Mouse (Mus musculus) ES-Bruce4 (cell line): ENCODE results near the gene Atxn2. TPM values are rescaled to one million over a fixed set of nuclear protein-coding genes. Genes with fewer than 3 reads are reported as not detected.

Experiments used
- H3K27ac ChIP-seq: 2 replicates; pipeline ENCODE4 v1.5.1; 2012; ENCODE audit warnings: low read length, inconsistent platforms; ENCODE audit not compliant: insufficient read depth
- H3K27me3 ChIP-seq: 2 replicates; pipeline ENCODE4 v1.6.1; 2012; ENCODE audit warnings: mild to moderate bottlenecking, low read length, inconsistent platforms; ENCODE audit not compliant: control insufficient read depth, poor library complexity, insufficient read depth, severe bottlenecking
- H3K36me3 ChIP-seq: 2 replicates; pipeline ENCODE4 v1.6.1; 2012; ENCODE audit warnings: inconsistent platforms, mild to moderate bottlenecking, low read length, moderate library complexity; ENCODE audit not compliant: control insufficient read depth, poor library complexity, insufficient read depth, severe bottlenecking
- H3K4me1 ChIP-seq: one replicate; pipeline ENCODE4 v1.8.1; 2011; ENCODE audit warnings: low read length; ENCODE audit not compliant: control insufficient read depth, insufficient read depth
- H3K4me3 ChIP-seq: 2 replicates; pipeline ENCODE4 v1.5.1; 2011; ENCODE audit warnings: low read depth, mild to moderate bottlenecking, low read length
- H3K9ac ChIP-seq: 2 replicates; pipeline ENCODE4 v1.6.1; 2012; ENCODE audit warnings: low read depth, mild to moderate bottlenecking, inconsistent platforms; ENCODE audit not compliant: poor library complexity, severe bottlenecking
- H3K9me3 ChIP-seq: replicated peaks from 2 replicates; pipeline ENCODE4 v1.6.1; 2012; ENCODE audit warnings: mild to moderate bottlenecking, low read length, inconsistent platforms; ENCODE audit not compliant: control insufficient read depth, poor library complexity, insufficient read depth, severe bottlenecking
- CTCF ChIP-seq: IDR thresholded peaks from one replicate; pipeline ENCODE4 v1.8.1; 2011; ENCODE audit warnings: low read depth, low read length
- EP300 ChIP-seq: IDR thresholded peaks from 2 replicates; pipeline ENCODE4 v1.6.1; 2011; ENCODE audit warnings: low read depth, low read length; ENCODE audit not compliant: insufficient read depth
- POLR2A ChIP-seq: IDR thresholded peaks from one replicate; pipeline ENCODE4 v1.8.1; 2011; ENCODE audit warnings: low read length; ENCODE audit not compliant: insufficient read depth
- polyA plus RNA-seq: library from polyadenylated mRNA; stranded (reverse); fragments of >200 nt; gene quantifications from 2 replicates; pipeline ENCODE4 v1.2.4, GENCODE M21; 2011; ENCODE audit warnings: low read depth; ENCODE audit not compliant: missing spikeins, insufficient read depth, insufficient read length

The Atxn2 gene
- polyA plus RNA-seq, 1 experiment: 284 TPM

DNA sequence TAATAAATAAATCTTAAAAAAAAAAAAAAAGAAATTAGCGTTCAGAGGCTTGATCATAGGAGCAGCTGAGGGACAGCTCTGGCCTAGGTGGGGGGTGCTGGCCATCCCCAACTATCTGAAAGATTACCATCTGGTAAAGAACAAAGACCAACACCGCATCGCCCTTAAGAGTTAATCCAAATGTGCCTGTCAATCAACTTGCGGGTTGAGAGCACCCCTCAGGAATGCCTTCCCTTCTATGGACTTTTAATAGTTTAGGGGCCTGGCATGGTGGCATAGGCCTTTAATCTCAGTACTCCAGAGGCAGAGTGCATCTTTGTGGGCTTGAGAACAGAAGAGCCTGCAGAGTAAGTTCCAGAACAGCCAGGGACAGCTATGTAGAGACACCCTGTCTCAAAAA, 18.2 kb upstream of the Atxn2 start:
- no peak for TF ChIP-seq POLR2A
- Histone ChIP-seq H3K27ac (no peak overlapping the region), H3K27me3 (no peaks in the 10 kb centered on the region), H3K4me3 (no peak overlapping the region), H3K9ac (no peak overlapping the region), H3K9me3 (no peaks in the 10 kb centered on the region), H3K36me3 (no peaks in the 10 kb centered on the region), H3K4me1 (no peaks in the 10 kb centered on the region)

DNA sequence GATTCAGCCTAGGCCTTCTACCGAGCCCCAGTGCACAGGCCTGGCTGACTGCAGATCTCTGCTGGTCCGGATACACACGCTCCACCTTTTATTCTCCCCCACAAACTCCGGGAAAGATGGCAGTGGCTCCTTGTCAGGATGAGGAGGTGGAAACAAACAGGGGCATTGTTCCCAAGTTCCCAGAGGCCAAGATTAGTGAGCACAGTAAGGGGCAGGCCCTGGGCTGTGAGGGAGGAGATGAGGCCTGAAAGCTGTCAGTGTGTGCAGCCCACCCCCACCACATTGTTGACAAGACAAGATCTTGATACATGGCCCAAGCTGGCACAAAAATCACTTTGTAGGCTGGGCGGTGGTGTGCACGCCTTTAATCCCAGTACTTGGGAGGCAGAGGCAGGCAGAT, 14.4 kb upstream of the Atxn2 start:
- TF ChIP-seq CTCF (no peak), POLR2A (no peak), EP300 (no peak)
- Histone ChIP-seq H3K4me1 (peaks cover 4% of the 10 kb centered on the region), H3K27me3 (no peaks in the 10 kb centered on the region), H3K4me3 (no peak overlapping the region), H3K9ac (no peak overlapping the region), H3K27ac (no peak overlapping the region), H3K36me3 (no peaks in the 10 kb centered on the region), H3K9me3 (no peaks in the 10 kb centered on the region)

DNA sequence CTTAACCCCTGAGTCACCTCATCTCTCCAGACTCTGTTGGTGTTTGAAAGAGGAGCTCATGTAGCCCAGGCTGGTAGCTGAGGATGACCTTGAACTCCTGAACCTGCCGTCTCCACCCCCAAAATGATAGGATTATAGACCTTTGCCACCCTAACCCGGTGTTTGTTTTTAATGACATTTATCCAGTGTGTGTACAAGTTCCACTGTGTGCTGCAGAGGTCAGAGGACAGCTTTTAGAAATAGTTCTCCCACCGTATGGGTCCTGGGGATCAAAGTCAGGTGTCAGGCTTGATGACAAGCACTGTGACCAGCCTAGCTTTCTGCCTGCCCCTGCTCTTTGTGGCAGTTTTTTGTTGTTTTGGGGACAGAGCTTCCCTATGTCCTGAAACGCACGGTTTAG, 11.2 kb upstream of the Atxn2 start:
- Histone ChIP-seq H3K36me3 (no peaks in the 10 kb centered on the region), H3K4me1 (peaks cover 6% of the 10 kb centered on the region), H3K27ac (no peak overlapping the region), H3K4me3 (no peak overlapping the region), H3K9ac (0 out of 2 replicates have a peak overlapping the region, but pooled peaks have one; percentile 63), H3K9me3 (no peaks in the 10 kb centered on the region), H3K27me3 (no peaks in the 10 kb centered on the region)
- no peak for TF ChIP-seq CTCF
- TF ChIP-seq EP300: no peak
- TF ChIP-seq POLR2A: no peak

DNA sequence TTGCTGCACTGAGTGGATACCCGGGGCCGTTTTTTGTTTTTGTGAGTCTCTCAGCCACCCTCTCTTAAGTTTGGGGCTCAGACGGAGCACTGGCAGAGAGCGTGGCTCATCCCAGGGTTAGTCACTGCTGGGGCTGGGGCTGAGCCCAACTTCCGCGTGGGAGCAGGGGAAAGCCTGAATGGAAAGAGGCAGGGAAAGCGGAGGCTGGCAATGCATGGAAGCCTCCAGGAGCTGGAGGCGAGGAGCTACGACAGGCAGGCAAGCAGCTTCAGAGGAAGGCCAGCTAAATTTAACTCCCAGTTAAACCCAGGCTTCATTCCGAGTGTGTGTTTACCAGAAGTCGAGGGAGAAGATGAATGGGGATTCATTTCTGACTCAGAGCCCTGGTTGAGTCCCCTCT, 10.6 kb upstream of the Atxn2 start:
- Histone ChIP-seq H3K27me3 (no peaks in the 10 kb centered on the region), H3K4me1 (peaks cover 6% of the 10 kb centered on the region), H3K9me3 (no peaks in the 10 kb centered on the region), H3K4me3 (no peak overlapping the region), H3K27ac (no peak overlapping the region), H3K9ac (peak overlapping the region; percentile 63), H3K36me3 (no peaks in the 10 kb centered on the region)
- TF ChIP-seq EP300 (no peak), CTCF (no peak), POLR2A (no peak)

DNA sequence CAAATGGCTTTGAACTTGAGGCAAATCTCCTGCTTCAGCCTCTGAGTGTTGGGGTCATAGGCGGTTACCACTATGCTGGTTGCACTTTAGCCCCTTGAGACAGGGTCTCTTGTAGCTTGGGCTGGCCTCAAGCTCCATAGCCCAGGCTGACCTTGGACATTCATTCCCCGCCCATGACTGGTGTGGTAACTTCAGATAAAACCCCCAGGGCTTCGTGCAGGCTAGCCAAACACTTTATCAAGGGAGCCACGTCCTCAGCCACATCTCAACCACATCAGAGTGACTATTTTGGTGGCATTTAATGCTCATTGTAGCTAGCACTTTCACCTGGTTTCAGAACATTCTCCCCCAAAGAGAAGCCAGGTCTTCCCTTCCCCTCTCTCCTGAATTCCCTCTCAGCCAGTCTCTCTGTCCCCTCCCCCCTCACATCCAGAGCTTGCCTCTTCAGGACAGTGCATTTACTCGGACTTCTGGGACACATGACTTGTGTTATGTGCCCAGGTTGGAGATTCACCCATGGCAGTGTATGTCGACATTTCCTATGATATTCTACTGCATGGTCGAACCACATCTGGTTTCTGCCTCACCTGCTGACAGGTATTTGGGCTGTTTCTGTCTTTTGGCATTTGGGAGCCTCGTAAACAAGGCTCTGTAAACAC, 9.9 kb upstream of the Atxn2 start:
- Histone ChIP-seq H3K27ac (no peak overlapping the region), H3K9ac (no peak overlapping the region), H3K4me1 (peaks cover 6% of the 10 kb centered on the region), H3K9me3 (no peaks in the 10 kb centered on the region), H3K27me3 (no peaks in the 10 kb centered on the region), H3K36me3 (no peaks in the 10 kb centered on the region), H3K4me3 (no peak overlapping the region)
- TF ChIP-seq EP300 (no peak), POLR2A (no peak), CTCF (no peak)

DNA sequence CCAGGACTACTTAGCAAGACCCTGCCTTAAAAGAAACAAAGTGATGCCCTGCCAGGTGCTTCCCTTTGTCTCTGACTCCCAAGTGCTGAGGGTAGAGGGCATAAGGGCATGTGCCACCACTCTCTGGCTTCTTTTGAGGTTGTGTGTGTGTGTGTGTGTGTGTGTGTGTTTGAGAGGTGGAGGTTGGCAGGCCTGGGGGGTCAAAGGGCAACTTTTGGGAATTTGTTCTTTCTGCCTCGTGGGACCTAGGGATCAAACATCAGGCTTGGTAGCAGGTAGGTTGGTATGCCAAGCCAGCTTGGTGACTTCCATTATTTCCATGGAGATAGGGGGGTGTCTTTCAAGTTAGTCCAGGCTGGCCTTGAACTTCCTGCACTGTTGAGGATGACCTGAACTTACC, 7.8 kb upstream of the Atxn2 start:
- Histone ChIP-seq H3K36me3 (no peaks in the 10 kb centered on the region), H3K4me3 (no peak overlapping the region), H3K9ac (no peak overlapping the region), H3K4me1 (peaks cover 6% of the 10 kb centered on the region), H3K27me3 (no peaks in the 10 kb centered on the region), H3K9me3 (no peaks in the 10 kb centered on the region), H3K27ac (no peak overlapping the region)
- TF ChIP-seq CTCF (no peak), POLR2A (no peak), EP300 (no peak)
